Mouse (Mus musculus) kidney, adult 2 months (tissue): ENCODE results near the gene Calhm1. TPM values are rescaled to one million over a fixed set of nuclear protein-coding genes. Genes with fewer than 3 reads are reported as not detected.
A peak's percentile ranks its signal among the peaks of the same experiment; 100 is the strongest.
"Not testable (repeated sequence)": the region's sequence is repeated elsewhere in the genome, so short reads cannot be mapped to it uniquely, and the experiment has no call there.

Experiments used
- DNase-seq: peaks from one replicate; pipeline ENCODE4 v3.0.0; 2021
- H3K27ac ChIP-seq: fragments of 200-500 bp; 2 replicates; pipeline ENCODE4 v1.5.1; 2012; ENCODE audit warnings: low read depth, low read length, control low read depth, inconsistent platforms; ENCODE audit not compliant: insufficient read depth
- H3K27me3 ChIP-seq: fragments of 200-500 bp; replicated peaks from 2 replicates; pipeline ENCODE4 v1.6.1; 2012; ENCODE audit warnings: mild to moderate bottlenecking, moderate library complexity, low read length, inconsistent platforms; ENCODE audit not compliant: control insufficient read depth, insufficient read depth
- H3K36me3 ChIP-seq: fragments of 200-500 bp; 2 replicates; pipeline ENCODE4 v1.6.1; 2012; ENCODE audit warnings: mild to moderate bottlenecking, moderate library complexity, low read length, inconsistent platforms; ENCODE audit not compliant: control insufficient read depth, insufficient read depth
- H3K4me1 ChIP-seq: fragments of 200-500 bp; 2 replicates; pipeline ENCODE4 v1.6.1; 2011; ENCODE audit warnings: low read length; ENCODE audit not compliant: control insufficient read depth, insufficient read depth
- H3K4me3 ChIP-seq: fragments of 200-500 bp; 2 replicates; pipeline ENCODE4 v1.5.1; 2011; ENCODE audit warnings: mild to moderate bottlenecking, low read depth, low read length, control low read depth; ENCODE audit not compliant: insufficient read depth
- CTCF ChIP-seq: fragments of 200-500 bp; conservative IDR thresholded peaks from 2 replicates; pipeline ENCODE4 v1.5.1; 2011; ENCODE audit warnings: low read depth, mild to moderate bottlenecking, control low read depth, low read length, moderate library complexity, mixed read lengths; ENCODE audit not compliant: insufficient read depth, insufficient read length
- POLR2A ChIP-seq: fragments of 200-500 bp; IDR thresholded peaks from one replicate; pipeline ENCODE4 v1.6.1; 2011; ENCODE audit warnings: low read depth, low read length, control low read depth
- WGBS: fragments of 180-500 bp; shearing (Covaris S2); methylation state at CpG from one replicate; pipeline ENCODE4 v1.1.7; 2018; 5-methylcytosine and 5-hydroxymethylcytosine counted together
- polyA plus RNA-seq: library from polyadenylated mRNA; depleted of rRNA; stranded (reverse); fragments of >200 nt; gene quantifications from 2 replicates; pipeline ENCODE4 v1.2.3, GENCODE M21; 2012

The Calhm1 gene
- polyA plus RNA-seq, 1 experiment = not detected

DNA sequence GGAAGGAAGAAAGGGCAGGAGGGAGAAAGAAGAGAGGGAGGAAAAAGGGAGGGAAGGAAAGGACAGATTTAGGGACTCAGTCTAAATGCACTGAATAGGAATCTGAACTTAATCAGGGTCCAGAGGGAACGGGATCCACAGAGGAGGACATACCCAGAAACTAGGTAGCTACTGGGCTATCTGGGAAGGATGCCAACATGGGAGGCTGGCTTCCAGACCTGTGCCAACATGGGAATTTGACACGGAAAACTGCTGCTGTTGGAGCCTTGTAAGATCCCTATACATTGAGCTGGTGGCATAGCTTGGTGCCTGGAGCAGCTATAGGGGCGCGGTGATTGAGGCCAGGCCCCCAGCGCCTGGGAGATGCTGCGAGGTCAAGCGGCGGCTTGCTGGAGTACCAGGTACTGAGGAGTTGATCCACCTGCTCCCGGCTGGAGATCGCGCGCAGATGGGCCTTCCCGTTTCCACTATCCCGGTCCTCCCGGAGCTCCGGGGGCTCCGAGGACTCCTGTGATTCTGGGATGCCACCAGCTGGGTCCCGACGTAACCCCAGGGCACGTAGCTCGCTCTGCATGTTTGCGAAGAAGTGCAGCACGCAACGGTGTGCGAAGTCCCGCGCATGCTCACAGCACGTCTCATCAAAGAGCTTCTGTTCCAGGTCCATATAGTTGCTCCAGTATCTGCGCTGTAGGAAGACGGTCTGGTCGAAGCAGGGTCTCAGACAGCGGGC is 7.4 kb upstream of the Calhm1 start:
- no peak overlapping the region for H3K4me3 ChIP-seq
- WGBS = 35% methylated on average over 32 of the region's 32 CpGs
- H3K27me3 ChIP-seq = no peaks in the 10 kb centered on the region
- no peak overlapping the region for H3K27ac ChIP-seq
- TF ChIP-seq POLR2A (no peak), CTCF (no peak)
- no peaks in the 10 kb centered on the region for H3K4me1 ChIP-seq
- no peaks in the 10 kb centered on the region for H3K36me3 ChIP-seq
- peak; percentile 24 for DNase-seq

- 33% methylated on average over 4 of the region's 4 CpGs for WGBS
- peak; percentile 14 for DNase-seq
These were observed 5.8 kb upstream of the Calhm1 start for GRCm38 (mm10) chr19:47149854-47150253.

DNA sequence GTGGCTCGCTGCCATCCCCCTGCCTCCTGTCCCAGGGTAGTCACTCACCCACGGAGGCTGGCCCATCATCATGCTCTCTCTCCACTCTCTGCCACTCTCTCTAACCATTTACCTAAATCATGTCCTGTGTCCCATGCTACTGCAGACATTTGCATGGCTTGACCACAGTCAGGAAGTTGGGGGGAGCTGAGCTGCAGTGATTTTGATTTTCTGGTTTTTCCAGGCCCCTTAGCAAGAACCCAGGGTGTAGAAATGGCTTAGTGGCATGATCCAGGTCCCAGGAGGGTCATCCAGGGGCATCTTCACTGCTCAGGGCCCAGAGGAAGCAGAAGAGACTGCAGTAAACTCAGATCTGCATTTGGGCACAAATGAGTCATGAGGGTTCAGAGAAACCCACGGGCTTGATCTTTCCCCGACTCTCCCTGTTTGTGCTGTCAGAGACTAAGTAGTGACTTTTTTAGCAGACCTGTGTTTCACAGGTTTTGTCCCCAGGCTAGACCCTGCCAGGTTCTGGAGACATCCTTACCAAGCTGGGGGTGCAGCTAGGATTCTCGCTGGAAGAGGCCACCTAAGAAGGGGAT is 4.3 kb upstream of the Calhm1 start:
- WGBS = 74% methylated on average over 5 of the region's 5 CpGs

More at GRCm38 (mm10) chr19:47149854-47150253, 5.8 kb upstream of the Calhm1 start:
- H3K27ac ChIP-seq = peak overlapping the region; percentile 19; the same call in 1 of the 2 replicates
- TF ChIP-seq POLR2A (no peak), CTCF (no peak)
- no peaks in the 10 kb centered on the region for H3K4me1 ChIP-seq
- no peaks in the 10 kb centered on the region for H3K36me3 ChIP-seq
- no peak overlapping the region for H3K4me3 ChIP-seq
- no peaks in the 10 kb centered on the region for H3K27me3 ChIP-seq

GRCm38 (mm10) chr19:47142438-47142837 is 1.6 kb downstream of the Calhm1 start:
- H3K27me3 ChIP-seq = no peaks in the 10 kb centered on the region
- 78% methylated on average over 6 of the region's 6 CpGs for WGBS
- no peaks in the 10 kb centered on the region for H3K36me3 ChIP-seq
- TF ChIP-seq POLR2A (no peak), CTCF (no peak)
- DNase-seq = no peak
- H3K4me1 ChIP-seq = no peaks in the 10 kb centered on the region
- H3K4me3 ChIP-seq = no peak overlapping the region
- no peak overlapping the region for H3K27ac ChIP-seq

More for the DNA sequence above, 4.3 kb upstream of the Calhm1 start:
- no peak overlapping the region for H3K4me3 ChIP-seq
- no peaks in the 10 kb centered on the region for H3K4me1 ChIP-seq
- H3K27me3 ChIP-seq = no peaks in the 10 kb centered on the region
- H3K36me3 ChIP-seq = no peaks in the 10 kb centered on the region
- no peak overlapping the region for H3K27ac ChIP-seq
- TF ChIP-seq CTCF (no peak), POLR2A (no peak)
- DNase-seq = no peak

- H3K4me3 ChIP-seq, H3K27me3 ChIP-seq, DNase-seq, H3K4me1 ChIP-seq, H3K27ac ChIP-seq, H3K36me3 ChIP-seq: not testable (repeated sequence)
- WGBS = 55% methylated on average over 7 of the region's 7 CpGs
These were observed 4.4 kb downstream of the Calhm1 start for GRCm38 (mm10) chr19:47139611-47140010.

- peak within 1 kb of the TSS; percentile 75 for H3K27ac ChIP-seq
- peak; percentile 52 for DNase-seq
- no peaks in the 10 kb centered on the region for H3K4me1 ChIP-seq
- H3K36me3 ChIP-seq = no peaks in the 10 kb centered on the region
- WGBS = 16% methylated on average over 28 of the region's 28 CpGs
- peak within 1 kb of the TSS; percentile 66 for H3K4me3 ChIP-seq
- H3K27me3 ChIP-seq = no peaks in the 10 kb centered on the region
- TF ChIP-seq POLR2A (no peak), CTCF (no peak)
These were observed 6.2 kb downstream of the Calhm1 start, which contains the start of gene Calhm2 for GRCm38 (mm10) chr19:47137771-47138421. Gene Calhm2 (minus strand): TSS chr19:47138294.

DNA sequence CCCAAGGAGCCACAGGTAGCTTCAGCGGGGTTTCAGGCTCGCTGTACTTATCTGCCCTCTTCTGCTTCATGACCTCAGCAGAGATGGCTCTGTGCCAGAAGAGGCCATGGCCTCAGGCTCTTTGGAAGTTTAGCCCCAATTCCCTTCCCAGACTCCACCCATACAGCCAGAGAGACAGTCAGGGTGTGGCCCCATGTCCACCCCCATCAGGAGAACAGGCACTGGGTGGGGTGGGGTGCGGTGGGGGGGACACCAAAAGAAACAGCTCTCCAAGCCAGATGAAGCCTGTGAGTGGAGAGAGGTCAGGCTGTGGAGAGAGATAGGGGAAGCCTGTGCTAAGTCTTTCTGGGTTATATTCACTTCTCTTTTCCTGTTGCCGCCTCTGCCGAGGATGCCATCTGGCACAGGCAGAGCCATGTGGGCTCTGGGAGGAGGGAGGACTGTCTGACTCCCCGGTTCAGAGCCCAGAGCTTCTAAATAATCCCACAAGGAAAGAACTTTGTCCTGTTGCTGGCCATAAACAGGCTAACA is 6.9 kb downstream of the Calhm1 start:
- Histone ChIP-seq H3K4me3 (peak overlapping the region; percentile 66), H3K27me3 (no peaks in the 10 kb centered on the region), H3K27ac (peak overlapping the region; percentile 75), H3K36me3 (no peaks in the 10 kb centered on the region), H3K4me1 (no peaks in the 10 kb centered on the region)
- TF ChIP-seq POLR2A = no peak
- no peak for TF ChIP-seq CTCF
- 22% methylated on average over 6 of the region's 6 CpGs for WGBS
- peak; percentile 62 for DNase-seq
